Mouse (Mus musculus) megakaryocyte, embryonic 14.5 days (primary cell): ENCODE measurements around the gene Nacc2.

Source experiments
- FLI1 ChIP-seq: IDR thresholded peaks from 2 replicates; pipeline ENCODE4 v1.6.1; 2012; ENCODE audit warnings: low read length, inconsistent platforms, mixed read lengths
- GATA1 ChIP-seq: IDR thresholded peaks from 3 replicates; pipeline ENCODE4 v1.6.1; 2012; ENCODE audit warnings: mixed read lengths, low read length, inconsistent platforms, borderline replicate concordance

DNA sequence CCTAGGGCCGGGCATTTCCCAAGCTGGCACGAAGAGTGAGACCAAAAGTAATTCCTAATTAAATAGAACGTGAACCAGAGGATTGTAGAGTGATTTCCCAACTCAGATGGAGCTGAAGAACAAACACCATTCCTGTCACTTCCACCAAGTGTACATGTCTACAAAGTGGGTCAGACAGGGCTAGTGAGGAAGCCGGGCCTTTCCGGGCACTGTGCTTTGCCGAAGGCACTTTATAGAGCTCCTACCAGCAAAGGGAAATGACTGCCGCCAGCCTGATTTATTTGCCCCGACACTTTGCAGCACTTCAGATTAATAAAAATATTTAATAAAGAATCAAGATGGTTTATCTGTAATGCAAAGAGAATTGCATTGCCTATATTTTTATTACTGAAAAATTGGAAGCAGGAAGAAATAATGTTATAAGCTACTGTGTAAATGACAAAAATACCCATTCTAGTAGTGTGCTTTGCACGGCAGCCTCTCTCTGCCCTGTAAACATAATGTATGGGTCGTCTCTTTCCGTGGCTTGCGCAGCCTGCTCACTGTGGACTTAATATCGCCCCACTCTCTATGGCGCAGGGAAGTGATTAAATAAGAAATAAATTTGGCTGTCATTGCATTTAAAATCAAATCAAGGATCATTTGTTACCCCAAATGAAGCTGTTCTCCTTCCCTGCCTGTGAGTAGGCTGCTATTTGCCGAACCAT, 88.5 kb downstream of the Nacc2 start:
- TF ChIP-seq GATA1 (no peak), FLI1 (no peak)
